Mouse (Mus musculus) spleen, adult 12 weeks (tissue): ENCODE measurements around the gene Btnl2.

Experiments used
- DNase-seq: peaks from one replicate; pipeline ENCODE4 v3.0.0; 2022; ENCODE audit warnings: low spot score

Gene Btnl2

DNA sequence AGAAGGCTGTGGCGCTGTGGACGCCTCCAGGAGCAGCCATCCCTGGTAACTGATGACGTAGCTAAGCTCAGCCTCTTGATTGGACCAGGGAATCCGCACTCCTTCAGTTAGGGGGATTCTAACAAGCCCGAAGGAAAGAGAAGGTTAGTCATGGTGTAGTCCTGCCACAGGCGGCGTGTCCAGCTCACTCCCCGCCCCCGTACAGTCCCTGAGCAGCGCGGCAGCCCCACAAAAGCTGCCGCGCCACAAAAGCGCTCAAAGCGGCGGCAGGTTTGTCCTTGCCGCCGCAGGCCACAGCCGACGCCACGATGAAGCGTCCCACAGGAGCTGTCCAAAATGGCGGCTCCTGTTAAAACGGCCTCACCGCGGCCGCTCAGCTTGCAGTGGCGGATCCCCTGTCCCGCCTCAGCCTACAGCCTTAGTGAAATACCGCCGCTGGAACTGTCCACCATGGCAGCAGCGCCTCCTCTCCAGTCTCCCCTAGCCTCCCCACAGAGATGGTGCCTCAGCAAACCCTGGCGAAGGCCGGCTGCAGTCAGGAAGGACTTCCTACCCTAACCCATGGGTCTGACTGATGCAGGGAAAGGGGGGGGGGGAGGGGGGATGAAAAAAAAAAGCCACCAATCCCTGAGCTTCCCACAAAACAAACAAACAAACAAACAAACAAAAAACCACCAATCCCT is 44.2 kb downstream of the Btnl2 start, which contains the start of gene BC051142:
TSS of gene BC051142 (plus strand) at position 110 of the 683 bp plus-strand sequence.
- peak; percentile 59 for DNase-seq

DNA sequence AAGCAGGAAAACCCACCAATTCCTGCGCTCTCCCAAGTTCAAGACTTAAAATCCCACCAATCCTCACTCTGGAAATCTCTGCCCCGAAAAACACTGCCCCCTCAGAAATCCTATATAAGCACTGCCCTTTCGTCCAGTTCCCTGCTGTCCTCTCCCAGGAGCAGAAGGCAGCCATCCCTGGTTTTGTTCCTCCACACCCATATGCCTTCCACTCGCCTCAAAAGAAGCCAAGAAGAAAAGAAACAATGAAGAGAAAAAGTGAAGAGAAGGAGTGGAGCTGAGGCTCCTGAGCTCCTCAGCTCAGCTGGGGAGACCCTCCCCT is 44.7 kb downstream of the Btnl2 start:
- DNase-seq = no peak

DNA sequence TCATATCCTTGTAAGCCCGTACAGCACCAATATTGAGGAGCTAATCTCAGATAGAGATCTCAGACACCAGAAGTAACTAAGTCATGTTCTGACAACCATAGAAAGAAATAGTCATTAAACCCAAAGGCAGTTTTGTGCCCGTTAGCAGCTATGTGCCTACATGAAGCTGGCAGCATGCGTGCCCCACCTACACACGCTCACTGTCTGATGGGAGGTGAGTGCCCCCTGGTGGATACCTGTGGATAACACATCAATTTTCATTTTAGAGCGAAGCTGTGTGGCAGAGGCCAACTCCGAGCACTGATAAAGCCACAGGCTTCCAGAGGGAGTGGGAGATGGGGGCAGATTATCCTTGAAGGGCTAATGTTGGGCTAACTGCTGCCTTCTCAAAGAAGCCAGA is 56.5 kb downstream of the Btnl2 start:
- DNase-seq = peak; percentile 53
